Mouse (Mus musculus): ENCODE results near the gene Ccr8.

DNA sequence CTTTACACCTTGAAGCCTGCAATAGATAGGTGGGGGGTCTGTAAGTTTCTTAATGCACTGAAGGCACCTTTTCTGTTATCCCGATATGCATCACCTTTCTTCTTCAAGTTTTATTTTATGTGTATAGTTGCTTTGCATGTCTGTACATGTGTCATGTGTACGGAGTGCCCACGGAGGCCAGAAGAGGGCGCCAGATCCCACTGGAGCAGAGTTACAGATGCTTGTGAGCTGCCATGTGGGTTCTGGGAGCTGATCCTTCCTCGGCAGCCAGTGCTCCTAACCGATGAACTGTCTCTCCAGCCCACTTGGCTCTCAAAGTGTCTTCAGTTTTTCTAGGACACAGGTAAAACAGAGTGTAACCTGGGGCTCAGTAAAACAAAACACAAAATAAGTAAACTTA is 10.7 kb upstream of the Ccr8 start:
- TF ChIP-seq CTCF (IDR thresholded peaks at IDR 0.05; ENCODE audit: low read depth, low read length) (peak; percentile 42), POLR2A (IDR thresholded peaks at IDR 0.05; ENCODE audit: extremely low read depth, insufficient read depth, low read length) (no peak)
